Mouse (Mus musculus): ENCODE measurements at regions not wholly inside any gene's neighbourhood (a gene's known extent, or its start where the extent isn't known, plus 50 kb on each side); places are given as distances from the start of the nearest gene placed in this dataset.

DNA sequence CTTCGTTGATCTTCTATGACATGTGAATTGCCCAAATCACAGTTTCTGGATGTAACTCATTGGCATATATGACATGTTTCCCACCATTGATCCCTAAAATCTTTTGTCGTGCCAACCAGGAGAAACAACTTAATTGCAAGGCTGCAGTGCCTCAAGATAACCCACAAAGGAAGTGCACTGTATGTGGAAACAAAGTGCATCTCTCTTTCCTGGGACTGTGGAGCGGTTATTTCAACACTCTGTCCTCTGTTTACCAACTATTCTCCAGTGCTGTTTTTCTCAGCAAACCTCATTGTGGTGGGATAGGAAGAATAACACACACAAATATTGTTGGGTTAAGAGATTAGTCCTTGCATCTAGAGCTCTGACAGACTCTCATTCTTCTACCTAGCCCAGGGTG is 119.8 kb upstream of the Ankrd55 start:
- no peak for TF ChIP-seq POLR2A (IDR thresholded peaks at IDR 0.05; ENCODE audit: insufficient read length, low read depth)
- TF ChIP-seq USF1 (IDR thresholded peaks at IDR 0.05; ENCODE audit: low read depth), result no peak
- no peak for TF ChIP-seq E2F4 (IDR thresholded peaks at IDR 0.05; ENCODE audit: insufficient read depth)

All from myocyte (in vitro differentiated cells).